Mouse (Mus musculus) inflammation-experienced regulatory T-cells, adult 16 weeks (primary cell): ENCODE results near the gene Impdh1. TPM values are rescaled to one million over a fixed set of nuclear protein-coding genes. Genes with fewer than 3 reads are reported as not detected.

Experiments used
- polyA plus RNA-seq: library from polyadenylated mRNA; unstranded; fragments of 100-300 nt; shearing (Covaris generic); gene quantifications from one replicate; pipeline ENCODE4 v1.2.1, GENCODE M21; 2017

Gene Impdh1
- 76.0 TPM for polyA plus RNA-seq

DNA sequence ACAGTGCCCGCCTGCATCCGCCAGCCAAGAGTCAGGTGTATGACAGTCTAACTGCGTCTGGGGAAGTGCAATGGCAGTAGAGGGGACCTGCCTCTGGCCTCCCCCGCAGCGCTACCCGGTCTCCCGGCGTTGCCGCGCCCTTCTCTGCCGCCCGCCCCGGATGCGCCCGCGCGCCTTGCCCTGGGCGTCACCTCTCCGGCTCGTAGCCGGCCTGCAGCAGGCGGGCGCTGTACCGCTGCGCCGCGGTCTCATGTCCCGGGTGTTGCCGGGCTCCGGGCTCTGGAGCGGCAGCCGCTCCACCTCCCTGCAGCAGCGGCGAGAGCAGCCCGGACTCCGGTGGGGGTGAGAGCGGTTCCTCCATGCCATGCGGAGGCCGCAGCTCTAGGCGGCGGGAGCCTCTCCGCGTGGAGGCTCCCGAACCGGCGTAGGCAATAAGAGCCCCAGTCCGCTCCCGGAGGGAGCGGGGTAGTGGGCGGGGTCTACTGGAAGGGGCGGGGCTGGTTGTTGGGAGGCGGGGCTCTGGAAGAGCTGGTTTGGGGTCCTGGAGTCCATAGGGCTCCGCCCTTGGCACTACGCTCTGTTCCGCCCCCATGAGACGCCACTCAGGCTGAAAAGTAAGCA, at the start of gene Impdh1:
Gene Impdh1 (minus strand): TSS at position 484 of the 621 bp plus-strand sequence.

DNA sequence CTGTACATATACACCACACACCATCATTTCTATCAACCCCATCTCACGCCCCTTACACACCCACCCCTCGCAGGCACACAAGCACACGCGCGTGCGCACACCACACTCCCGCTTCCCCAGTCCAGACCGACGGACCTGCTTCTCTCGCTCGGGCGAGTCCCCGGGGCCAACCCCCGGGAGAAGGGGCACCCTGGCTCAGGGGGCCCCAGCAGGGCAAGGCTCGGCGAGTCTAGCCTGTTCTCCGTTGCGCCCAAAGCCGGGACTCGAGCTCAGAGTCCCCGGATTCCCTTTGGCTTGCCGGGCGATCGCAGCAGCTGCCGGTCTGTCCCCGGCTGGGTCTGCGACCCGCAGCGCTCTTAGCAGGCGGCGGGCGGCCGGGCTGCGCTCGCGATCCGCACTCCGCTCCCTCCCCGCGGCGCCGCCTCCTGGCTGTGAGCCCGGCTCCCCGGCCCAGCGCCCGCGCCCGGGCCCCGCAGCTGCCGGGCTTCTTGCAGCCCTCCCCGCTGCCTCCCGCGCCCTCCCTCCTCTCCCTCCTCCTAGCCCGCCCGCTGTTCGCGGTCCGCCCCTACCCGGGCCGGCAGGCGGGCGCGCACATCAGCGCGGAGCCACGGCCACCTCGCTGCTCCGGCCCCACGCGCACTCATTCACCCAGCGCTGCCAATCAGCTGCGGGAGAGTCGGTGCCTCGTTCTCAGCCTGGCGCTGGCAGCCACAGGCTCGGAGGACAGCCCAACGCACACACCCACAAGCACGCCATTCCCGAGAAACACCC, 37.1 kb downstream of the Impdh1 start, which contains the start of gene Prrt4:
Gene Prrt4 (minus strand): TSS at position 697 of the 771 bp plus-strand sequence.

DNA sequence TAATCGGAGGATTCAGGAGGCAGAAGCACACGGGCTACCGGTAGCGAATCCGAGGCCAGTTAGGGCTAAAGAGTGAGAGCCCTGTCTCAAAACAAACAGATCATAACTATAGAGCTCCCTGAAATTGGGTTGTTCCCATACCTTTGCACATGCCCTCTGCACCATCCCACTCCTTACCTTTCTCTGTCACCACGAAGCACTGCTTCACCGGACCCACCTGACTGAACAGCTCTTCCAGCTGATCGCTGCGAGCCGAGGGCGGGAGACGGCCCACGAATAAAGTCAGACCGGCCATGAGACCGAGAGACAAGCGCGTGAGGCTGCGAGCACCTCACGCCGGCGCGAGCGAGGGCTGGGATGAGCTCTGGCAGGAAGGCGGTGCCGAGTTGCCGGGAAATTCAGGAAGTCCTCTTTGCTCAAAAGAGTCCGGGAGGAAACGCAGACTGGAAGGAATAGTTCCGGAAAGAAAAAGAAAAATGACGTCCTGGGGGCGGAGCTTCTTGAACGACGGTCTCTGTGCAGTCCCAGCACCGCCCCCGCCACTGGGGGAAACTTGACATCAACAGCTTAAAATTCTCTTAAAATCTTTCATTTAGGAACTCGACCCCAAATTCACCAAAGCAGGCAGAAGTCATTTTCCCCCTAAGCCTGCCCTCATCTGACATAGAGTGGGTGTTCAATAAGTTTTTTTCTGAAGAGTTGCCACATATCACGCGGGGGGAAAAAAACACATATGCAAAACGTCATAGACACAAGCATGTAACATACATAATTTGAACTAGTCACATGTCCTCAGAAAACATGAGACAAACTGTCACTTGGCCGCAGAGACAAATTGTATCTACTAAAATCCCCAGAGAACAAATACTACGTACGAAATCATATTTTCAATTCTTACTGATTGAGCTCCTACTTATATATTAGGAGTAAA, 51.6 kb downstream of the Impdh1 start, which contains the start of gene Rbm28:
Gene Rbm28 (minus strand): TSS at position 693 of the 931 bp plus-strand sequence.

Other genes with a start within 250 kb of the Impdh1 start
- gene Lep, start 156.1 kb downstream of the Impdh1 start, polyA plus RNA-seq, result not detected
- 78.7 TPM for gene Rbm28, start 51.4 kb downstream of the Impdh1 start, polyA plus RNA-seq
- gene Prrt4, start 36.8 kb downstream of the Impdh1 start, polyA plus RNA-seq, result not detected
- gene Hilpda, start 56.1 kb upstream of the Impdh1 start, polyA plus RNA-seq, result 34.3 TPM
- 0.62 TPM for gene Fam71f2, start 63.2 kb upstream of the Impdh1 start, polyA plus RNA-seq
- gene Fam71f1, start 102.8 kb upstream of the Impdh1 start, polyA plus RNA-seq, result not detected
- 127 TPM for gene Calu, start 131.7 kb upstream of the Impdh1 start, polyA plus RNA-seq
- gene Opn1sw, start 172.1 kb upstream of the Impdh1 start, polyA plus RNA-seq, result not detected
- 1.9 TPM for gene Ccdc136, start 179.9 kb upstream of the Impdh1 start, polyA plus RNA-seq
- gene Flnc, start 216.9 kb upstream of the Impdh1 start, polyA plus RNA-seq, result not detected